Comparison of ENCODE assay signal across 8 mouse cellular contexts in genomic region chr11:75630098-75630497, GRCm38 (mm10). TPM values are rescaled to one million over a fixed set of nuclear protein-coding genes. Genes with fewer than 3 reads are reported as not detected.
A peak's percentile ranks its signal among the peaks of the same experiment; 100 is the strongest.
DNase-seq lines count a peak whose midpoint lies in the region; ATAC-seq and TF ChIP-seq lines count a peak whose summit lies in the region.

No protein-coding gene starts in this region.

- peak overlapping the region; percentile 92 for H3K27ac ChIP-seq in kidney, embryonic 15.5 days
- H3K27ac ChIP-seq in cortical plate, adult 2 months (ENCODE audit: insufficient read depth, low read length) = no peak overlapping the region
- H3K27ac ChIP-seq in hindbrain, embryonic 16.5 days (ENCODE audit: low read depth, low read length) = peak overlapping the region; percentile 82
- H3K27ac ChIP-seq in midbrain, embryonic 15.5 days = peak overlapping the region; percentile 75

- WGBS in kidney, embryonic 15.5 days = 7% methylated on average over 5 of the region's 5 CpGs
- 14% methylated on average over 5 of the region's 5 CpGs for WGBS in hindbrain, embryonic 16.5 days
- 17% methylated on average over 5 of the region's 5 CpGs for WGBS in midbrain, embryonic 15.5 days

- DNase-seq in kidney, adult 18-20 months = no peak
- DNase-seq in ovary, adult 18-20 months (ENCODE audit: low spot score) = no peak
- no peak for DNase-seq in right cerebral cortex, adult 2 months (ENCODE audit: low spot score in 2 of 2)
- DNase-seq in kidney, adult 8-10 months = no peak

- H3K4me1 ChIP-seq in kidney, embryonic 15.5 days = peaks cover 33% of the 10 kb centered on the region
- H3K4me1 ChIP-seq in cortical plate, adult 2 months (ENCODE audit: control insufficient read depth, insufficient read depth, low read length) = peaks cover 6% of the 10 kb centered on the region; the same call in 1 of the 2 replicates
- peaks cover 16% of the 10 kb centered on the region for H3K4me1 ChIP-seq in hindbrain, embryonic 16.5 days (ENCODE audit: control insufficient read depth, insufficient read depth, low read depth, low read length)
- H3K4me1 ChIP-seq in midbrain, embryonic 15.5 days = peaks cover 22% of the 10 kb centered on the region

- H3K36me3 ChIP-seq in kidney, embryonic 15.5 days = peaks cover 48% of the 10 kb centered on the region
- H3K36me3 ChIP-seq in hindbrain, embryonic 16.5 days (ENCODE audit: control insufficient read depth, insufficient read depth, low read length) = peaks cover 24% of the 10 kb centered on the region; the same call in 1 of the 2 replicates
- peaks cover 32% of the 10 kb centered on the region for H3K36me3 ChIP-seq in midbrain, embryonic 15.5 days (replicated peaks)

- no peaks in the 10 kb centered on the region for H3K27me3 ChIP-seq in kidney, embryonic 15.5 days
- H3K27me3 ChIP-seq in hindbrain, embryonic 16.5 days (replicated peaks; ENCODE audit: control insufficient read depth, insufficient read depth, low read length) = no peaks in the 10 kb centered on the region
- H3K27me3 ChIP-seq in midbrain, embryonic 15.5 days (replicated peaks) = no peaks in the 10 kb centered on the region

- H3K9me3 ChIP-seq in kidney, embryonic 15.5 days (replicated peaks) = no peaks in the 10 kb centered on the region
- H3K9me3 ChIP-seq in hindbrain, embryonic 16.5 days (ENCODE audit: control insufficient read depth, low read length) = no peaks in the 10 kb centered on the region
- no peaks in the 10 kb centered on the region for H3K9me3 ChIP-seq in midbrain, embryonic 15.5 days

- H3K9ac ChIP-seq in kidney, embryonic 15.5 days = peak overlapping the region; percentile 70
- H3K9ac ChIP-seq in hindbrain, embryonic 16.5 days (ENCODE audit: low read depth, low read length) = peak overlapping the region; percentile 75
- peak overlapping the region; percentile 54 for H3K9ac ChIP-seq in midbrain, embryonic 15.5 days

- ATAC-seq in kidney, embryonic 15.5 days (replicated peaks; ENCODE audit: low FRiP score) = no peak
- no peak for ATAC-seq in hindbrain, embryonic 16.5 days
- no peak for ATAC-seq in midbrain, embryonic 15.5 days (replicated peaks)

- H3K4me2 ChIP-seq in kidney, embryonic 15.5 days = peak overlapping the region; percentile 78
- H3K4me2 ChIP-seq in hindbrain, embryonic 16.5 days (ENCODE audit: low read length) = peak overlapping the region; percentile 85
- peak overlapping the region; percentile 72 for H3K4me2 ChIP-seq in midbrain, embryonic 15.5 days

- no peak for TF ChIP-seq POLR2A in cortical plate, adult 2 months (IDR thresholded peaks at IDR 0.05; ENCODE audit: extremely low read depth, insufficient read depth, low read length)

- TF ChIP-seq CTCF in cortical plate, adult 2 months (IDR thresholded peaks at IDR 0.05; ENCODE audit: extremely low read depth, insufficient read depth, low read length) = no peak

- H3K4me3 ChIP-seq in kidney, embryonic 15.5 days (replicated peaks) = peak overlapping the region; percentile 79
- H3K4me3 ChIP-seq in cortical plate, adult 2 months (ENCODE audit: insufficient read depth, low read length) = peak overlapping the region; percentile 73; the same call in 1 of the 2 replicates
- peak overlapping the region; percentile 75 for H3K4me3 ChIP-seq in hindbrain, embryonic 16.5 days (ENCODE audit: low read length)
- peak overlapping the region; percentile 72 for H3K4me3 ChIP-seq in midbrain, embryonic 15.5 days

RNA-seq across cellular contexts. Expression of gene Inpp5k, which starts 0.7 kb away (rescaled TPM):
- 26.6 and 28.7 TPM in 2 replicates for polyA plus RNA-seq in kidney, embryonic 15.5 days (2015; fragmentation: Nextera tagmentation; extraction: Ambion mirVana)
- polyA plus RNA-seq in cortical plate, adult 2 months (2012; rRNA removed) = 66.1 and 68.9 TPM in 2 replicates
- polyA plus RNA-seq in hindbrain, embryonic 16.5 days (2015; fragmentation: Nextera tagmentation; extraction: Ambion mirVana) = 39.8 TPM in 2 replicates
- polyA plus RNA-seq in midbrain, embryonic 15.5 days (2015; fragmentation: Nextera tagmentation; extraction: Ambion mirVana) = 45.1 and 47.0 TPM in 2 replicates

RNA-seq across cellular contexts. Expression of gene Myo1c, which starts 20.2 kb away (rescaled TPM):
- polyA plus RNA-seq in kidney, embryonic 15.5 days (2015; fragmentation: Nextera tagmentation; extraction: Ambion mirVana) = 59.8 and 67.6 TPM in 2 replicates
- 17.7 and 19.0 TPM in 2 replicates for polyA plus RNA-seq in cortical plate, adult 2 months (2012; rRNA removed)
- polyA plus RNA-seq in hindbrain, embryonic 16.5 days (2015; fragmentation: Nextera tagmentation; extraction: Ambion mirVana) = 13.6 and 16.7 TPM in 2 replicates
- 9.4 and 9.8 TPM in 2 replicates for polyA plus RNA-seq in midbrain, embryonic 15.5 days (2015; fragmentation: Nextera tagmentation; extraction: Ambion mirVana)

RNA-seq across cellular contexts. Expression of gene Pitpna, which starts 42.2 kb away (rescaled TPM):
- polyA plus RNA-seq in kidney, embryonic 15.5 days (2015; fragmentation: Nextera tagmentation; extraction: Ambion mirVana) = 77.6 and 83.5 TPM in 2 replicates
- polyA plus RNA-seq in cortical plate, adult 2 months (2012; rRNA removed) = 259 TPM in 2 replicates
- 109 and 110 TPM in 2 replicates for polyA plus RNA-seq in hindbrain, embryonic 16.5 days (2015; fragmentation: Nextera tagmentation; extraction: Ambion mirVana)
- polyA plus RNA-seq in midbrain, embryonic 15.5 days (2015; fragmentation: Nextera tagmentation; extraction: Ambion mirVana) = 103 and 116 TPM in 2 replicates

RNA-seq across cellular contexts. Expression of gene Crk, which starts 49.0 kb away (rescaled TPM):
- 119 and 131 TPM in 2 replicates for polyA plus RNA-seq in kidney, embryonic 15.5 days (2015; fragmentation: Nextera tagmentation; extraction: Ambion mirVana)
- polyA plus RNA-seq in cortical plate, adult 2 months (2012; rRNA removed) = 80.5 and 82.5 TPM in 2 replicates
- 106 and 109 TPM in 2 replicates for polyA plus RNA-seq in hindbrain, embryonic 16.5 days (2015; fragmentation: Nextera tagmentation; extraction: Ambion mirVana)
- 117 and 118 TPM in 2 replicates for polyA plus RNA-seq in midbrain, embryonic 15.5 days (2015; fragmentation: Nextera tagmentation; extraction: Ambion mirVana)
